Mouse (Mus musculus) hematopoietic stem cell, adult 5-6 weeks (primary cell): ENCODE measurements around the gene Ank. TPM values are rescaled to one million over a fixed set of nuclear protein-coding genes. Genes with fewer than 3 reads are reported as not detected.
"Not testable (repeated sequence)": the region's sequence is repeated elsewhere in the genome, so short reads cannot be mapped to it uniquely, and the experiment has no call there.

Experiments
- ATAC-seq, 2 experiments: fragments of 125-278 bp in 1 of 2; replicated peaks in 1 of 2; 2 replicates each; pipeline ENCODE4 v1.8.0; 2016 to 2017; ENCODE audit warnings: inconsistent platforms in 2 of 2, mild to moderate bottlenecking in 2 of 2, moderate number of reproducible peaks in 2 of 2, low read depth in 1 of 2, moderate TSS enrichment in 1 of 2; ENCODE audit not compliant: low FRiP score in 2 of 2, poor library complexity in 2 of 2, severe bottlenecking in 2 of 2, insufficient read depth in 1 of 2, low TSS enrichment in 1 of 2
- total RNA-seq: library from RNA; stranded (forward); fragments of 172-1452, 232-1000 nt; gene quantifications from 2 replicates; pipeline ENCODE4 v1.2.3, GENCODE M21; 2017

The Ank gene
- 15.0 and 16.9 TPM in 2 replicates for total RNA-seq

DNA sequence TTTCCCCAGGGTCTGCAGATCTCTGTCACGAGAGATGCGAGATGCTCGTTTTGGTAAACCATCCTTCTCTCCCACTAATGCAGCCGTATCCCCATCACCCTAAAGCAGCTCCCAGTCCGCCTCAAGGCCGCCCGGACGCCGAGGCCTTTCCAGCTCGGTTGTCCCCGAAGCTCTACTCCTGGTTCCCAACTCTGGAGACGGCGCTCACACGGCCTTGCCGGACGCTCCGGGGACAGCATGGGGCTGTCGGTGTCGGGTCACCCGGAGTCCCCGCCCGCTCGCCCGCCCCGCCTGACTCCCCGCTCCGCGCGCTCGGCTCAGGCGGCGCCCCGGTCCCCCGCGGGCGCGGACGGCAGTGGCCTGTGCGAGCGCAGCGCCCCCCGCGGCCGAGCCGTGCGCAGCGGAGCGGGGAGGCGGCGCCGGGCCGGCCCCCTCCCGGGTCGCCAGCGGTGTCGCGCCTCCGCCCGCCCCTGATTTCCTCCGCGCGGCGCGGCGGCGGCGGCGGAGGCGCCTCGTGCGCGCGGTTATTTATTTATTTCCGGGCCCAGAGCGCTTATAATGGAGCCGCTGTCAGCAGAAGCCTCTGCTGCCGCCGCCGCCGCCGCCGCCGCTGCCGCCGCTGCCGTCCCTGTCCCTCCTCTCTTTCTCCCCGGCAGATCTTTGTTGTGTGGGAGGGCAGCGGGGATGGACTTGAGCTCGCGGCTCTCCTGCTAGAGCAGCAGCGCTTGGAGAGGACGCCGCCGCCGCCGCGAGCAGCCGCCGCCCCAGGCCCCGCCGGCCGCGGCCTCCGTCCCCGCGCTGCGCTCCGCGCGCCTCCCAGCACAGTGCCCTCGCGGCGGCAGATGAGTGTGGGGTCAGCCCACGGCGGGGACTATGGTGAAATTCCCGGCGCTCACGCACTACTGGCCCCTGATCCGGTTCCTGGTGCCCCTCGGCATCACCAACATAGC is at the start of gene Ank:
Ank (plus strand) TSS at position 547 of the 950 bp plus-strand sequence.
- ATAC-seq = peak; percentile 28 to 54; a peak in 3 of 4 replicates

GRCm38 (mm10) chr15:27418566-27419331 is 47.7 kb upstream of the Ank start:
- no peak for ATAC-seq

DNA sequence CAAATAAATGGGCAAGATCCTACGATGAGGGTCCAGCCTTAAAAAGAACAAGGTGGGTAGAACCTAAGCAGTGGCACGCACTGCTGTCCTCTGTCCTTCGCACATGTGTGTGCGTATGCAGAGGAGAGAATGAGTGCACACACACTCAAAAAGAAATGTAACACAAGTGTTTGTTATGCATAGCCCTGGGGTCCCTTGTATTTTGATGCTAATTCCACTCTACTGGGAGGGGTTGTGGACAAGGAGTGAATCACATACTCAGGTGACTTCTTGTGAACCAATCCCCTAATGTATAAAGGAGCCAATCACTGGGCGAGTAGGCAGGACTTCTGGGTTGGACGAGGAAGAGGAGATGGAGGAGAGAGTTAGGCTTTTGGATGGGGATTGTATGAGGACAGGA is 44.9 kb upstream of the Ank start:
- ATAC-seq = no peak

GRCm38 (mm10) chr15:27427581-27427980 is 38.9 kb upstream of the Ank start:
- no peak for ATAC-seq

DNA sequence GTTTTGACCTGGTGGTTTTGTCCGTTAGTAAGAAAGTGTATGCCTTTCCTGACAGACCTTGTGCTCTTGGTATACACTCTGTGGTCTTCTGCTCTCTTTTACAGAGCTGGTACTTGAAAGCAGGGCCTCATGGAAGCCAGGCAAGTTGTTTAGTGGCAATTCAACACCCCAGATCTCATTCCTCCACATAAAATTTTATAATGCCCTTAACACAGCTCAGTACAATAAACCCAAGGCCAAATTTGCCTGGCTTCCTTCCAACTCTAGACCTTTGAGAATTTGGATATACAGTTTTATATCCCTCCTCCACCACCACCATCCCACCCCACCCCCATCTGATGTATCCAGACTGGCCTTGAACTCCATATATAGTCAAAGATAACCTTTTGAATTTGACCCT is 36.2 kb upstream of the Ank start:
- no peak for ATAC-seq

GRCm38 (mm10) chr15:27432851-27433615 is 33.4 kb upstream of the Ank start:
- peak in 1 of 2 experiments; percentile 17; a peak in 1 of 4 replicates for ATAC-seq

DNA sequence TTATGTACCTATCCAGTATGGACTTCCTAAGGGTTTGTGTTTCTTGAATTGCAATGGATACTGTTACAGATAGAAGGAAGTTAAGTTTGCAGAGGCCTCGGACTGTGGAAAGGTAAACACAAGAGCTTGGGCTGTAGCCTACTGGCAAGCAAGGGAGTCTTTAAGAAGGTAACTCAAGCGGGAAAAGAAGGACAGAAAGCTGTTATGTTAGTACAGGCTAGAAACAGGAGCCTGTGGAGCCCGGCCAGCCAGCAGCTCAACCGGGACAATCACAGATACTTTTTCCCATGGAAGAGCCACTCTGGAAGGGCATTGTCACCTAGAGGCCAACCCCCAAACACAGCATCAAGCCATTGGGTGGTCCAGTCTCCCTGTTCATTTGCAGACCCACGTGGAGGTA is 31.1 kb upstream of the Ank start:
- ATAC-seq = no peak

DNA sequence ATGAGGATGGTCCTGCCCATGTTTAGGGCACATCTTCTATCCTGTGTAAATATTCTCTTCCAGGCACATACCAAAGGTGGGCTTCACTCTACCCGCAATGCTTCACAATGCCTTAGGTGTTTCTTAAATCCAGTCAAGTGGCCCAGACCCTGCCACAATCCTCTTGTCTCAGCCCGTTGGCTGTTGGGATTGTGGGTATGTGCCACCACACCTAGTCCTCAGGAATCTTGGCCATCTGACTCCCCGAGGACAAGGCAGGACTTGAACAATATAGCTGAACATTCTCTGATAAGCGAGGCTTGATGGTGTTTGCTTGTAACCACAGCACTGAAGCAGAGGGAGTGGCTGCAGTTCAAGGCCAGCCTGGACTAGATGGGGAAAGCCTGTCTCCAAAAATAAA is 30.3 kb upstream of the Ank start:
- no peak for ATAC-seq

DNA sequence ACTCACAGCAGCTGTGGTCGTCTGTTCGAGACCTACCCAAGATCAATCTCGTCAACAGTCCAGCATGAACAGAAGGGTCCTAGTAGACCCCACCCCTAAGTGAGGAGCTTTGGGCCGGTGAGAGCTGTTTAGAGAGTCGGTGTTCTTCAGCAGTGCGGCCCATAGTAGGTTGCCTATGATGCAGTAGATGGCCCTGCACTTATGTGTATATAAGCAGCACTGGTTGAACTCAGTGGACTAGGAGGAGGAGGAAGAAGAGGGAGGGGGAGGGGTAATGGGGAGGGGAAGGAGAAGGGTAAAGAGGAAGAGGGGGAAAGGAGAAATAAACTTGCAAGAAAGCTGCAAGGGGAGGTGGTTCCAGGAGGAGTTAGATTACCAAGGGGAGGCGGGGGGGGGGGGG is 25.4 kb upstream of the Ank start:
- ATAC-seq = no peak

DNA sequence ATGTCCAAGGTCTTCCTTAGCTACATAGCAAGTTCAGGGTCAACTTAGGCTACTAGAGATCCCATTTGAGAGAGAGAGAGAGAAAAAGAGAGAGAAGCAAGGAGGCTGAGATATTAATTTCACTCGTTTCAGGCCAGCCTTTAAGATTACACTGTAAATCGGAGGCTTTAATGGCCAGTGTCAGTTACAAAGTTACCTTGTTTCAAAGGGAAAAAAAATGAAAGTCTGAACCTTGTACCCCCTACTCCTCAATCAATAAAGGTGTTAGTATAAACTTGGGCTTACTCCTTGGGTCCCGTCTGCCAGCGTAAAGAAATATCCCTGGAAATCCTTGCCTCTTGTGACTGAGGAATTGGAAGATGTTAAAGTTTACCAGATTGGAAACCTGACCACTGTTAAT is 24.9 kb upstream of the Ank start:
- ATAC-seq = no peak

GRCm38 (mm10) chr15:27441951-27442350 is 24.5 kb upstream of the Ank start:
- ATAC-seq = no peak

DNA sequence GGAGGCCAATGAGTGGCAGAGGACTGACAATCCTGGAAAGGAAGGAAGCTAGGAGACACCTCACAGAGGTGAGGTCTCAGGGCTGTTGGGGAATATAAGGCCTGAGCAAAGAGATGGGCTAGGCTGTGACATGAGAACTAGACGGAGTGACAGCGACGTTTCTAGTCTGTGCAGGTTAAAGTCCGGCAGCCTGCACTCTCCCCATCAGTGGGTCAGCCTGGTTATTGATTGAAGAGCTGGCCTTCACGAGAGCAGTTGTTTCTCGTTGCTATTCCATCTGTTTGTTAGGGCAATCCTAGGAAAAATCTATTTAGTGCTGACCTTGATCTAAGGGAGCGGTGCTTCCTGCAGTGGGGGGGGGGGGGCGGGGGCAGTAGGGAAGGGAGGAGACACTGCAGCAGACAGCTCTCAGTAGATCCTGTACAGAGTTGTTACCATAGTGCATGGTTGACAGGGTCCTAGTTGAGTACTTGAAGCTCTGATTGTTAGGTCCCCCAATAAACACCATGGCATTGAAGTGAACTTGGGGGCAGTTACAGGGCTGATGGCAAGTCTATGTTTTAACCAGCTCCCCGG is 21.6 kb upstream of the Ank start:
- no peak for ATAC-seq

DNA sequence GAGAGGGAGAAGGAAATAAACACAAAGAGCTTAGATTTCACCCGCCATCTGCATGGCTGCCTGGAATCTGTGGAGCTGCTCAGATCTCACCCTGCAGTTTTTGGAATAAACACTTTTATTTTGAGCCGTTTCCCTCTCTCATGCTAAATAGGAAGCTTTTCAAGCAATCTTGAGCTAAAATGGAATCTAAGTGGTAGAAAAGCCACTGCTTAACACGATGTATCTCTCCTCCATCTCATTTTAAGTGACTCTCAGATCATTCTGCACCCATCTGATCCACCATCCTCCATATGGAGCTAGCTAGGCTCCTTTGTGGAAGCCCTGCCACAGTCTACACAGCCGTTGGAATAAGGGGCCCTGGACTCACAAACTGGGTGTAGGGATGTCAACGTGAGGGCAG is 15.8 kb upstream of the Ank start:
- no peak for ATAC-seq

- peak in 1 of 2 experiments; percentile 17; a peak in 1 of 4 replicates for ATAC-seq
Observed at GRCm38 (mm10) chr15:27451760-27452159, 14.7 kb upstream of the Ank start.

DNA sequence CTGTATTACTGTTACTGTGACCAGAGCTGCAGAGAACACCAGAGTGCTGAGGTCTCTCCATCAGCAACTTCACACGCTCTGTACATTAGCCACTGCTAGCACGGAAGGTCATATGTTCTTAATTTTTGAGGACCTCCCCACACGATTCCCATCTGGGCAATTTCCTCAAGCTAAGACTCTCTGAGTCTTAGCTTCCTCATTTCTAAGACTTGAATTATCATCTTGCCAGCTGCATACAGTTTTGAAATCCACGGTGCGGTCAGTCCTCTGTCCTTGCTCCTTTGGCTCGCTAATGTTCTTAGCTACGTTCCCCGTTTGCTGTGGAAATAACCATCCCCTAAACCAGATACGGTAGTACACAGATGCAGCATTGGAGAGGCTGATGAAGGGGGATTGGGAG is 14.0 kb upstream of the Ank start:
- ATAC-seq = peak; percentile 75 to 77

DNA sequence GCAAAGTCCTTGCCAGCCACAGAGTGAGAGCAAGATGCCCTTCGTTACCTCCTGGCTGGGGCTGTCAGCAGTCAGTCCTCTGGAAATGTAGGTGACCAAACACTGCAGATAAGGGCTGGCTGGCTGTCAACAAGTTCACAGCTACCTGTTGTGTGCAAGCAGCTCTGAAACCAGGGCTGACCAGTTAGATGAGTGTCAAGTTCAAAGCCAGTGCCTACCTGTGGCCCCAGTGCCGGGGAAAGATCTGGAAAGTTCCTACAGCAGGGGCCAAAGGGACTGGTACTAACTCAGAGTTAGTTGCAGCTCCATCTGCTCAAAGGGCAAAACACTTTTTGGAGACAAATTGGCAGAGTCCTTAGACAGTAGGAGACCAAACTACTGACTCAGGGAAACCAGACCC is 9.5 kb upstream of the Ank start:
- ATAC-seq = no peak

DNA sequence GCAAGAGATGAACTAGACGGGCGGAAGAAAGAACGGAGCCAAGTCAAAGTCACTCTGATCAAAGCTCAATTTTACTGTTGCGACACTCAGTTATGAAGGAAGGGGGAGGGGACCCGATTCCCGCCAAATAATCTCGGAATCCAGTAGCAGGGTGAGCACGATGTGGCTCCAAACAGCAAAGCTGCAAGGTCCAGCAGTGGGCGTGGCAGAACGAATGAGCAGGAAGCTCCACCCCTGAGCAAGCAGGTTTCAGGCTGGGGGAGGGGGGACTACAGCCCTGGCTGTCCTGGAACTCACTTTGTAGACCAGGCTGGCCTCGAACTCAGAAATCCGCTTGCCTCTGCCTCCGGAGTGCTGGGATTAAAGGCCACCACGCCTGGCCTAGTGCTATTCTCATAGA is 6.7 kb upstream of the Ank start:
- not testable (repeated sequence) for ATAC-seq
